Mouse (Mus musculus) gastrocnemius, postnatal 10 days (tissue): ENCODE measurements around the gene Kcnc2. TPM values are rescaled to one million over a fixed set of nuclear protein-coding genes. Genes with fewer than 3 reads are reported as not detected.
"Not testable (repeated sequence)": the region's sequence is repeated elsewhere in the genome, so short reads cannot be mapped to it uniquely, and the experiment has no call there.

Experiments used
- DNase-seq: peaks from one replicate; pipeline ENCODE4 v3.0.0; 2021; ENCODE audit warnings: mixed read lengths
- long read RNA-seq, 2 experiments: library from polyadenylated mRNA; stranded (forward); transcript quantifications; one replicate each; pipeline ENCODE4 v2.0.0; 2021
- total RNA-seq, 2 experiments: library from RNA; stranded (reverse); gene quantifications; 2 replicates each; pipeline ENCODE4 v1.2.3; 2021

The Kcnc2 gene
- under 1 TPM; 0.34 to 0.49 TPM for total RNA-seq
- long read RNA-seq, experiment 1: 0 reads
- long read RNA-seq, experiment 2: 0 reads

- DNase-seq: no peak
Measured at GRCm38 (mm10) chr10:112270887-112271802, at the start of gene Kcnc2. Gene Kcnc2 (plus strand): TSS chr10:112271121.

DNA sequence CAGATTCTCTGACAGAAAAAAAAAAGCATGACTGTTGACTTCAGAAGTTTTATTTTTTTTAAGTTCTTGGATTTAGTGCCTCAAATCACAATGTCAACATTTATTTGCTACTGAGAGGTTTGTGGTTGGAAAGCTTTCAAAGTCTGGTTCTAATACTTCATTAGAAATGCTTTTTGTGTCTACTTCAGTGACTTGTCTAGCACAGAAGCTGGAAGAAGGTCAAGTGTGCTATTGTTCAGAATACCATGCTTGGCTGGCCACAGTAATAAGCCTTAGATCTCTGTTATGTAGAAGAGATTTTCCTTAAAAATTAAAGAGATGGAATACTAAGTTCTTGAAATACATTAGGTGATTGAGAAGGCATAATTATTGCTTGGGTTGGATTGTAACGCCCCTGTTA lies 43.8 kb upstream of the Kcnc2 start:
- no peak for DNase-seq

DNA sequence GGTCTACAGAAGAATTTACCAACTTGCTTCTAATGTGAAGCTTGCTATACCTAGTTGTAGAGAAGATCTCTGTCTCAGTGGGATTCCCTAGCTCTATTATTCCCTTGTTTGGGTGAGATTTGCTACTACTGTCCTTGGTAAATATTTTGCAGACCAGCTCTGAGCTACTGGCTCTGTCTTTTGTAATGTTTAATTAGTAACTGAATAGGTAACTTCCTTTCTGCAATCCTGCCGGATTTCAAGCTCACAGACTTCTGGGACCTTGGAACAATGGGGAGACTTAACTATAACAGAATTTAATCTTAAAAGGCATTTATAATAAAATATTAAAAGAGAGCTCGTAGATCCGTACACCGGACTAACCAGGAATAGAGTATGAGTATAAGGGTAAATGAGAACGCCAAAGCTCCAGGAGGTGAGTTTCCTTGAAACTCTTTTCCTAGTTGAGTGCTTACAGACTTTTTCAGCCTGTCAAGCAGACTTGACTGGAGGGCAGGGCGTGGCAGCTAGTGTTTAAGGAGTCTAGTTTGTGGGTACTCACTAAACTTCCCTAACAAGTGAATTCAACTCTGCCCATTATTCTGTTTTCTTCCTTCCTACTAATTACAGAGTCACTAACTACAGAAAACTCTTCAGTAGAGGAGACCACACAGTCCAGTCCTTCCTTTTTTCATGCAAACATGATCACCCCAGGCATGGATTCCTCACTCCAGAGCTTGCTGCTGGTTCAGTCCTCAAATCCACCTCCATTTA lies 41.7 kb upstream of the Kcnc2 start:
- not testable (repeated sequence) for DNase-seq

- not testable (repeated sequence) for DNase-seq
Measured at GRCm38 (mm10) chr10:112232733-112233132, 38.2 kb upstream of the Kcnc2 start.

DNA sequence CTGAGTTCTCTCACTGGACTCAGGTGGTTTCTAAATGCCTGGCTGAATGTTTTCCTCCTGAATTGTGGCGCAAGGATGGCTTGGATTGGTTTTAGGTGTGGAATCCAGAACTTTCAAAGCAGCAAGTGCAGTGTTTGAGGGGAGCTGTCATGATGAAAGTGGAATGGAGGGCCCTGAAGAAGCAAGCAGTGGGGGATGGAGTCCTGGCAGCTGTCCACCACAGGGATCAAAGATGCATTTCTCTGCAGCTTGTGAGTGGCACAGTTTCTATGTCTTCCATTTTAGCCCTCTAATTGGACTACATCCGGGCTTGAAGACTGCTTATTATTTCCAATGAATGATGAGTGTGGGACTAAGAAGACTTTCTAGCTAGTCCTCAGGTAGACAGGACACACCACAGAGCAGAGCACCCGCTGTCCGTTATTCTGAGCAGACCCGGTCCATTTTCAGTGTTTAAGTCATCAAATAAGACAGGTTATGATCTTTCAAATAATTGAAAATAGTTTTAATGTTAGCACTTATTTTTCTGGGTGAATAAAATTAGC lies 35.5 kb upstream of the Kcnc2 start:
- not testable (repeated sequence) for DNase-seq

- no peak for DNase-seq
Measured at GRCm38 (mm10) chr10:112248273-112248672, 22.6 kb upstream of the Kcnc2 start.

DNA sequence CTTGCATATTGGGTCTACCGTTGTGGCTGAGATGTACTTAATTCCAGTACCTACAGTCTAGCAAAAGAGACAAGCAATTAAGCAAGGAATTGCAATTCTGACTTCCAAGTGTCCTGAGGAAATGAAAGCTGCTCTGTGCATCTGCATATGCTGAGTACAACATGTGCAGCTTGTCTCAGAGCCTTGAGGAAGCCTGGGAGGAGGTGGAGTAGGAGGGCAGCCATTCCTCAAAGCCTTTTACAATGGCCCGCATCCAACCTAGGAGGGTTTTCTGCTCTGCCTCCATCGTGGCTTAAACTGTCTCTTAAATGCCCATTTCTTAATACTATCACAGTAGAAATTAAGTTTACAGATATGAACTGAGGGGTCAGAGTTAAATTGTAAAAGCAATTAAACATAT lies 7.5 kb upstream of the Kcnc2 start:
- no peak for DNase-seq

- DNase-seq: no peak
Measured at GRCm38 (mm10) chr10:112269481-112269880, 1.4 kb upstream of the Kcnc2 start.

- DNase-seq: peak; percentile 21
Measured at GRCm38 (mm10) chr10:112269939-112270781, 761 bp upstream of the Kcnc2 start.

DNA sequence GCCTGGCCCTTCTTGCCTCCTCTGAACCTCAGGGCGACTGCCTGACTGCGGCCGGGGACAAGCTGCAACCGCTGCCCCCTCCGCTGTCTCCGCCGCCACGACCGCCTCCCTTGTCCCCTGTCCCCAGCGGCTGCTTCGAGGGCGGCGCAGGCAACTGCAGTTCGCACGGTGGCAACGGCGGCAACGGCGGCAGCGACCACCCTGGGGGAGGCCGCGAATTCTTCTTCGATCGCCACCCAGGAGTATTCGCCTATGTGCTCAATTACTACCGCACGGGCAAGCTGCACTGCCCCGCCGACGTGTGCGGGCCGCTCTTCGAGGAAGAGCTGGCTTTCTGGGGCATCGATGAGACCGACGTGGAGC lies 863 bp downstream of the Kcnc2 start:
- peak; percentile 27 for DNase-seq

GRCm38 (mm10) chr10:112272171-112272570 lies 1.2 kb downstream of the Kcnc2 start:
- DNase-seq: peak; percentile 4

GRCm38 (mm10) chr10:112277996-112278395 lies 7.1 kb downstream of the Kcnc2 start:
- no peak for DNase-seq

DNA sequence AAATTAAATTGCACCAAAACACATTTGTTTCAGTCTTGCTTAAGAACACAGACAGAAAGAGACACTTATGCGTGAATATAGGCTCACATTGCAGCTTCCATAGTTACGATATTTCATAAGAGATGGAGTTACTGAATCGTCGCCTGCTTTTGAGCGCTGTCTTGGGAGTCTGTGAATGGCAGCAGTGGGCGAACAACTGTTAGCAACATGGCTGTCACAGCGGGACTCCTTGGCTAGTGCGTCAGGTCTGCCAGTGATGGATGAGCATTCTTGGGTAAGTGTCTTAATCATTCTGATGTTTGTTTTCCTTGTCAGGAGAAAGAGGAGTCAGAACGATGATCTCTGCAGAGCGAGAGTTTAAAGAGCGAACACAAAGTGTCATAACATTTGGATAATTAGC lies 44.2 kb downstream of the Kcnc2 start:
- DNase-seq: no peak

DNA sequence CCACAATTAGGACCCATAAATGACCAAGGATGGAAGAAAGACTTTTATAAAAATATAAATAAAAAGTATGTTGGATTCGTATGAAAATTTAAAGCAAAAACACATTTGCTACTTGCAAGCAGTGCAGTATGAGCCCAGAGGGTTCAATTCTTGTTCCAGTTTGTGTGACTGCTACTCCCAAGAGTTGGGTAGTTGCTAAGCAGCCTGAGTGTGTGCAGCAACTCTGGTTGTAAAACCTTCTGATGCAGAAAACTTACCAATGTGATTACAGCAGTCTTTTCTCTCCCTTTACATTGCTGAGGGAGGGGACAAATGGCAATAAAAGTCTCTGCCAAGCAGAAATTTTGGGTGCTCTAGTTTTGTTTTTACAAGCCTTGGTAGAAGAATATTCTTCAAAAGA lies 46.9 kb downstream of the Kcnc2 start:
- no peak for DNase-seq

- no peak for DNase-seq
Measured at GRCm38 (mm10) chr10:112357669-112358362, 86.9 kb downstream of the Kcnc2 start.

DNA sequence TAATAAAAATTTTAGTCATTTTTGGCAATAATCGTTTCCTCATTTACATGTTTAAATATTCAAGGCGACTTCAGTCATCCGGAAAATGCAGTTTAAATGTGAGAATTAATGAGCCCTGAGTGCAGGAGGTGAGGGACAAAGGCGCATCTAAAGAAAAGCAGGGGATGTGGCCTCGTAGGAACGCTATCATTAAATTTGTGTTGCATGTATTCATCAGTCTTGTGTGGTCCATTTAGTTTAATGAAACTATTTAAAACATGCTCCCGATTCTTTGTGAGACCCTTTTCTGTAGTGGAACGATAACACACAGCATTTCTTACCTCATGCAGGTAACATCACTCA lies 87.4 kb downstream of the Kcnc2 start:
- DNase-seq: no peak

DNA sequence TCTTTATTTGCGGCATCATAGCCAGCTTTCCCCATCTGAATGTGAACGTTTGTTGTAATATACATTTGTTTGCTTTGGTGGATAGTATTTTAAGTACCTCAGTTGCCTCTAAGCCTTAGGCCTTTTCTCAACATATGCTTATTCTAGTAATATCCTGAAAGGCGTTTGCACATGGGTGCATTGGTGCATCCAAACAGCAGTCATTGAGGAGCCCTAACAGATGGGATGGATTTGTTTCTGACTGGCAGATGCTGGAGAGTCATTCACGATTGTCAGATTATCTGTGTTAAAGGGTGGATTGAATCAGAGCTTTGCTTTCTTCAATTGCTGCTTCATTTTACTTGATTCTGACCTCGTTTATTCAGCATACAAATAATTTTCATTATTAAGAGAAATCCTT lies 89.8 kb downstream of the Kcnc2 start:
- DNase-seq: no peak

DNA sequence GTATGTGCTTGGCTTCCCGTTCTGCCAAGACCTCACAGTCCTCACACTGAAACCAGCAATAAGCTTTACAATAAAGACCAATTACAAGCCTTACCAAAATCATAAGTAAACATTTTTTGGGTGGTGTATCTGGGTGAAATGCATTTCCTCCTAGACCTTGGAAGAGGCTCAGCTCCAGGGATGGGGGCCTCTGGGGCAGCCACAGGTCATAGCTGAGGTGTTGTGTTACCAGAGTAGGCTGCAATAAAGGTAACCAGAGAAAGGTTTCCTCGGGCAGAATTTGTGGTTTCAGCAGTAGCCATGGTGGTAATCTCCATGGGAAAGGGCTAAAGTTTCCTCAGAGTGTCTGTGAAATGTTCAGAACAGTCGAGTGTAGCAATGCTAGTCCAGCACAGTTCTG lies 97.4 kb downstream of the Kcnc2 start:
- no peak for DNase-seq

DNA sequence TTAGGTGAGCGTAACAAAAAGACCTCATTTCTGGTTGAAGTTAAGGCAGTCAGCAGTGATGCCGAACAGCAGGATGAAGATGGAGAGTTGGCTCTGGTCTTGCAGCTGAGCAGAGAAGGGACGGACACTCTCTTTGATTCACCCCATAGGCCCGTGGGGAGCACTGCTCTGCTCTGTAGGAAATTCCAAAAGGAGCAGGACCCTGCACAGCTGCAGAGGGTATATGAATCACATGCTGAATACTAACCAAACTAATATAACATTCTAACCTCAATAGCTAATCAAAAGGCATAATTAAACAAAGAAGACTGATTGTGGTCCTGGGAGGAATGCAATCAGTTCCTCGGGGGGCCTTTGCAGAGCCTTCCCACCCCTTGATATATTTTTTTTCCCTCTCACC lies 106.2 kb downstream of the Kcnc2 start:
- DNase-seq: no peak

DNA sequence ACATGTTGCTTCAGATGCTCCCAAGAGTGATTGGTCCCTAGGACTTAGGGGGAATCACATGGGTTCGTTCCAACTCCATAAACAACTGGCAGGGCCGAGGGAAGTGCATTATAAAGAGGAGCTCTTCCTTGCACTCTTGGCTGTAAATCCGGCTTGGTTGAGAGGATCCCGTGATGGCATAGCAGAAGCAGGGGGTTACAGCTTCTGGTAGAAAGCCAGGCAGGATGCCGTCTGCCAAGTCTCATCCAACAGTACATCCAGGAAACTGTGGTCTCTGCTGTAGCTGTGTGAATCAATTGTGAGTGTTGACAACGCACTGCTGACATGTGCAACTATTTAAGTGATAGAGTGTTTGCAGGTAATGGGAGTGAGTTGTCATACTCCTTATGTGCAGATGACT lies 107.5 kb downstream of the Kcnc2 start:
- no peak for DNase-seq

DNA sequence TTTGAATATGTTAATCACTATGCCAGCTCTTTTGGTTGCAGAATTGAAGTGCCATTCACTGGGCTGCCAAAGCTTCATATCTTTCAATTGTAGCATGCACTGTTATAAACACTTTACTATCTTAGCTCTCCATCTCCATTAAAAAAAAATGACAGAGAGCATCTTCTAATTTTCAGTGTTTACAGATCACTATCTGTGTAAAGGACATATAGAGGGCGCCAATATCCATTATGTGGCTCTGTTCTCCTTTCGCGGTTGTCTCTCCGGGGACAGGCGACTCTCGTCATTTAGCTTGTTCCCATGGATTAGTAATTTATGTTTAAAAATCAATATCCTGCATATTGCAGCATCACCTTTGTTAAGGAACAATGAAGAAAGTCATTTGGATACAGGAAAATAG lies 109.7 kb downstream of the Kcnc2 start:
- DNase-seq: no peak
